Mouse (Mus musculus): ENCODE data around the gene Anp32e.

DNA sequence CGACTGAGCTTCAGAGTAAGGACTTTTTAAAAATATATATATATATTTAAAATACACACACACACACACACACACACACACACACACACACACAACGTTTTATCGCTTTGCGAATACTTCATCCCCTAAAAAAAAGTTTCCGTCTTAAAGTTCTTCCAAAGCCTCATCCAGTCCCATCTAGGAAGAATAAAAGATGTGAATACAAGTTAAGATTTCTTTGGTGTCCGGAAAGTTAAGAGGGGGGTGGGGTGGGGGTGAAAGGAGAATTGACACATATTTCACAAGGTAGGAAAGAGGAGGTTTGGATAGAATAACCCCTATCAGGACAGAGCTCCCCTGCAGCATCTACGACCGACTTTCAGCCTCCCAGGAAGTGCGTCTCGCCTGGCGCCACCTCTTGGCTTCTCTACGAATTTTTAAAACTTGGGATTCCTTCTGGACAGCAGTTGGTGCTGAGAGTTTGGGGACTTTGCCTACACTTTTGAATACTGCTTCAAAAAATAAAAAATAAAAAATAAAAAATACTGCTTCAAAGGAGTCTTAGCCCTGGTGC is 23.0 kb upstream of the Anp32e start:
- TF ChIP-seq POLR2A (IDR thresholded peaks at IDR 0.05; ENCODE audit: borderline replicate concordance, control insufficient read depth, low read depth, low read length) (no peak), CTCF (IDR thresholded peaks at IDR 0.05; ENCODE audit: control insufficient read depth, insufficient read depth, low read length) (peak; percentile 57)
